Mouse (Mus musculus): ENCODE data around the gene Rfc1.
"Not testable (repeated sequence)": the region's sequence is repeated elsewhere in the genome, so short reads cannot be mapped to it uniquely, and the experiment has no call there.

The Rfc1 gene

DNA sequence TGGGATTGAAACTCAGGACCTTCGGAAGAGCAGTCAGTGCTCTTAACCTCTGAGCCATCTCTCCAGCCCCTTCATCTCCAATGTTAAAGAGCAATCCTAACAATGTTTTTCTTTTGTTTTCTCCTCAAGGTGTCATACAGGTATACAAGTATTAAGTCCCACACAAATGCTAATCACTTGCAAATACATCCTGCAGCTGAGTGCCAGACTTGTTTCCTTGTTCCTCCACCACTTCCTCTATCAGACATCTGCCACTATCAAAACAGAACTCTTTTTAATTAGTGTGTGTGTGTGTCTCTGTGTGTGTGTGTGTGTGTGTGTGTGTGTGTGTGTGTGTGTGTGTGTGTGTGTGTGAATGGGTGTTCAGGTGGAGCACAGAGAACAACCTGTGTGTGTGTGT, 35.8 kb downstream of the Rfc1 start:
- not testable (repeated sequence) for ATAC-seq (ENCODE audit: low TSS enrichment)

DNA sequence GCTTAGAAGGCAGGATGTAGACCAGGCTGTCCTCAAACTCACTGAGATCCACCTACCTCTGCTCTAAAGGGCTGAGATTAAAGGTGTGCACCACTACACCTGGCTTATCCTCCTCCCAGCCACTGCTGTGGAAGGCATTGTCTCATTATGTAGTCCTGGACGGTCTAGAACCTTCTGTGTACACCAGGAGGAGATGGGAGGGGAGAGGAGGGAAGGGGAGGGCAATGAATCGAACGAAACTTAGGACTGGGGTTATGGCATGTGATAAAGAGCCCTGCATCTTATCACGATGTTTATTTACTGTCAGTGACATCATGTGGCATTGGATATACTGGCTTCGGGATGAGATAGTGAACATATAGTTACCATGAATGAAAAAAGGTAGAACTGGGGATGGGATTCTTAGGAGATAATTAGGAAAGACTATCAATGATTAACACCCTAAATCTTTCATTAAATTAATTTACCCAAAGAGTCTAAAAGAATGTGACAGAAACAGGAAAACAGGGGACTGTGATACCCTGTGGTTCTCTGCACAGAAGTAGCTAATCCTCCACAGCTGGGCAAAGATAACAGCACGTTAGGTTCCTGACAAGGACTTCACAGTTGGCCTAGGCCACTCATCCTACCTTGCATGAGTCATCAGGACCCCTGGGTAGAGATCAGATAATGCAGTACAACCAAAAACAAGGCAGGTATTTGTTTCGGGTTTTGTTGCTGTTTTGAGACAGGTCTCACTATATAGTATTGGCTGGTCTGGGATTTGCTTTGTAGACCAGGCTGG, 37.1 kb downstream of the Rfc1 start:
- no peak for ATAC-seq (ENCODE audit: low TSS enrichment)

DNA sequence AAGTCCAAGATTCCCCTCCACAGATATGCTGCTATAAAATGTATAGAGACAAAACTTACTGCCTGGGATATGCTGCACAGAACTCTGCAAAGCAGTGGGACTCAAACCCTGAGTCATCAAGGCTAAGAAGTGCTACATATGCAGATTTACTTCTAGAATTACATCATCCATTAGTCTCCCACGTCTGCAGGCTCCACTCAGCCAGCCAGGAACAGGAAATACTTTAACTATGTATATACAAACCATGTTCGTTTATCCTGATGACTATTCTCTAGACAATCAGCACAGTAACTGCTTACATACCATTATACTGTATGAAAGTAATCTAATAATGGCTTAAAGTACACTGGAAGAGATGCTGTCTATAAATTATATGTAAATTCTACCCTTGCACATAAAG, 41.2 kb downstream of the Rfc1 start:
- ATAC-seq (ENCODE audit: low TSS enrichment) = peak; percentile 91

DNA sequence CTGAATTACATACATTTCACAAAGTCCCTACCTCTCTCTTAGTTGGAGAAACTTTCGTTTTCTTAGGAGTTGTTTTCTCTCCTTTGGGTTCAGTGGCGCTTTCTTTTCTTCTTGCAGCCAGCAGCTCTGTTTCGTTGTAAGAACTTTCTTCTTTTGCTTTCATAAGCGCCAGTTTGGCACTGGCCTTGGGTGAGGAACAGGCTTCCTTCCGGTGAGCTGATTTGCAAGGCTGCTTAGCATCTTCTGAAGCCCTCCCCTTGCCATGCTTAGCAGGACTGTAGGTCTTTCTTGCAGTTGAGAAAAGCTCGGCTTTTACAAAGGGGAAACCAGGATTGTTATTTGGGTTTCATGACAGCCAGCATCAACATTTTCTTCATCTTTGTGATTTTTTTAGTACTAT, 41.8 kb downstream of the Rfc1 start:
- no peak for ATAC-seq (ENCODE audit: low TSS enrichment)

DNA sequence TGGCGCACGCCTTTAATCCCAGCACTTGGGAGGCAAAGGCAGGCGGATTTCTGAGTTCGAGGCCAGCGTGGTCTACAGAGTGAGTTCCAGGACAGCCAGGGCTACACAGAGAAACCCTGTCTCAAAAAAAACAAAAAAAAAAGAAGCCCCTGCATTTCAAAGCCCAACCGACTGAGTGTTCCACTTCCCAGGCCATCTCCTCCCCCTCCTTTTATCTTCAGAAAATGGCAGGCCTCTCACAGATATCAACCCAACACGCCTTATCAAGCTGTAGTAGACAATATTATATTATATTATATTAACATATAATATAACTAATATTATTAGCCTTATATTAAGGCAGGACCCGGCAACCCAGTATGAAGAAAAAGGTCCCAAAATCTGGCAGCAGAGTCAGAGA, 46.5 kb downstream of the Rfc1 start:
- ATAC-seq (ENCODE audit: low TSS enrichment) = not testable (repeated sequence)

DNA sequence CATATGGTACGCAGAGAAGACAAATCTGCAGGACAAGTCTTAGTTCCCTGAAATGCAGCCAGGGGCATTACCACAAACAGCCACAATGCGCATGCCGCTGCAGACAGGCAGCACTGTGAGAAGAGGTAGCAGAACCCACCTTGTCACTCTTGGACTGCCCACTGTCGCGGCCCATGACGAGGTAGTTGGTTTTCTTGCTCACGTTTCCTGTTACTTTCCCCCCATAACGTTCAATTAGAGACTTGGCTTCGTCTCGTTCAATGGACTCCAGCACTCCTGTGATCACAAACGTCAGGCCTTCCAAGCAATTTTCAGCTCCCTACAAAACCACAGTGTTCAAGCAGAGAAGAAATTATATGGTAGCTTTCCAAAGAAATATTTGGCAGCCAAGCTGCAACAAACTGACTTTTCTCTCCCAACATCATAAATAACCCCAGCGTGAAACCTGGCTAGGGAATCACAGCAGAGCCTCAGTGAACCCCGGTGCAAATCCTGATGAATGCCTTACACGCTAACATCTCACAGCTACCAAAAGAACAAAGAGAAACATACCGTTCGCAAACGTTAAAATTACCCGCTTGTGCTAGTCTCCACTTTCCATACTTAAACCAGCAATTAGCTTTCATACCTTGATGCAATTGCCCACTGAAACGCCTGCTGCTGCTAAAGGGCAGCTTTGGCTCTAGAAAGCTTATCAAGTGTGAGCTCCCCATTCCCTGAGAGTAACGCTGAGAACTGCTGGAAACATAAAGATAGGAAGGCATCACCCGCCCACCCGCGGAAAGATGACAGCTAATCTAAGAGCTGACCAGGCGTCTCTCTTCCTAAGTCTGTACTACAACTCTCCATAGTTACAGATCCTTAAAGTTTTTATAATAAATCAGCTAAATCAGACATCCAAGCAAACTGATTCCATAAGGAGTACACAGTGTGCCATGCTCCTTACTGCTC, 47.4 kb downstream of the Rfc1 start:
- ATAC-seq (ENCODE audit: low TSS enrichment) = peak; percentile 44; the same call in 1 of the 2 replicates

DNA sequence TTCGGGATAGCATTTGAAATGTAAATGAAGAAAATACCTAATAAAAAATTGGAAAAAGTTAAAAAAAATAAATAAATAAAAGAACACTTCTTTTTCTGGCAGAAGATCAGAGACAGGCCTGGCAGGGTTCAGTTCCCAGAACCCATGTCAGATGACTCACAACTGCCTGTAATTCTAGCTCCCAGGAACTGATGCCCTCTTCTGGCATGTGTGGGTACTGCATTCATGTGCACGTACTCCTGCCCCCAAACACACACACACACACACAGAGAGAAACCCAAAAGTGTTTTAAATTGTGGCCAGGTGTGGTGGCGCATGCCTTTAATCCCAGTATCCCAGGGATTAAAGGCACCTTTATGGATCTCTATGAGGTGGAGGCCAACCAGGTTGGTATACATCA, 51.3 kb downstream of the Rfc1 start:
- ATAC-seq (ENCODE audit: low TSS enrichment) = no peak

DNA sequence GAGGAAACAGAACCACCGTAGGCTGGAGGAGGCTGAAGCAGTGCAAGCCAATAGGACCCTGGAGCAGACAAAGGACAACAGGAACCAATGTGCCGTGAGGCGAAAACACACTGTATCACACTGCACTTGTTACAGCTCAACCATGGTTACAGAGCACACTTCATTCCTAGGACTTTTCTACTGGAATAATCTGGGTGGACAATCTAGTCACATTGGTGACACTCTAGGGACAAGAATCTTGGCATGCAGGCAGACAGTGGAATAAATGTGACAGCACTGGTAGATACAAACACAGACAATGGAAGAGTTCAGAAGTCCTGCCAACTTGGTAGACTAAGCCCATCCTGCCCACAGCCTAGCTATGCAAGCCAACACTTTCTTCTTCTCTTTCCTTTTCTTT, 54.3 kb downstream of the Rfc1 start:
- ATAC-seq (ENCODE audit: low TSS enrichment) = no peak

DNA sequence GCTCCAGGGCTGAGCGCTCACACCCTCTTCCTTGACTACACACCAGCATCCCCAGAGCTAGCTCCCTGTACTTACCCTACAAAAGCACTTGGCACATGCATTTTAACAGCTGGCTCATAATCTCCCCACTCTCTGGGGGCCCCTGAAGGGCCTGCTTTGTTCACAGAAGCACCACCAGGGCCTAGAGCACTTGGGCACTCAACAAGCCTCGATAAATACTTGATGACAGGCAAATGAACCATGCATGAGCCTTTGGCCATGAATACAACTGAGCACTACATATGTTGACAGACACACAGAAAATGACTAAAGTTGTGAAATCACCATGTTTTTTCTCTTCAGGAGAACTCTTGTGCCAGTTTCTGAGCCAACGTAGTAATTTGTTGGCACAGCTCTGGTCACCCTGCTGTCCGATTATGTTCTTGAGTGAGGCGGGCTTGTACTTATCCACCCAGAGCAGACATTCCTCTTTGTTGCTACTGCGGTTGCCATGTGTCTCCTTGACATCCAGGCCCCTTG, 56.3 kb downstream of the Rfc1 start:
- no peak for ATAC-seq (ENCODE audit: low TSS enrichment)

DNA sequence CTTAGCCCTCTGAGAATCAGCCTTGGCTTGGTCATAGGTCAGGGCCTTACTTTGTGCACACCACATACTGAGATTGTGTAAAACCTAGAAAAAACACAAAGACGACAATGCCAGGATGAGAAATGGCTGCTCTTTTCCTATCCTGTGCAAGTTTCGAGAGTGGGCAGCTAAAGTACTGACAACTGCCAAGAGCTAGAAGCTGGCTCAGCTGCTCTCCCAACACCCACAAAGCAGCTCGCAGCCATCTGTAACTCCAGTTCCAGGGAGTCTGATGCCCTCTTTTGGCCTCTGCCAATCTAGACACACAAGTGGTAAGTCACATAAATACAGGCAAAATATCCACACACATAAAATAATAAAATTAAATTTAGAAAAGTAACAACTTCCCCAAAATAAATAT, 61.5 kb downstream of the Rfc1 start:
- peak; percentile 99 for ATAC-seq (ENCODE audit: low TSS enrichment)

DNA sequence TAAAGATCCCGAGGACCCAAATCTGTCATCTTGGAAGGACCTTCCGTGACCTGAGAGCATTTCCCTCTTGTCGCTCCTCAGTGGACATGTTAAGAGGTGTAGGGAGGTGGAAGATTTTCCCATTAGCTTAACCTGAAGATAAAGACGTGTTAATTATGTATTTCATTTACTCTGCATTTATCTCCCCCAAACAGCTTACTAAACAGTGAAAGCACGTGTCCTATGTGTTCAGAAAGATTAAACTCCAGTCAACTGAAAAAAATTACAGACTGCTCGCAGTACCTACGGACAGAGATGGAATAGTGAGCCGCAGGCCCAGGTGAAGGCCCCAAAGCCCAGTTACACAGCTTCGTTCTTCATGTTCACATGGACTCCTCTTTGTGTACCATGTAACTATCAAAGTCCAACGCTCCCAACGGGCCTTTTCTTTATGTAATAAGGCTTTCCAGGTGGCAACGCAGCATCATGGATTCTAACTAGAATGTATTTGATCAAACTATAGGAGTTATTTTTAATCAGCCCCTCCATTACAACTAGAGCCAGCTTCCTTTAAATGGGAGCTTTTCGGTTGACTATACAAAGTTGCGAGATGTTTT, 77.5 kb downstream of the Rfc1 start:
- ATAC-seq (ENCODE audit: low TSS enrichment) = no peak

DNA sequence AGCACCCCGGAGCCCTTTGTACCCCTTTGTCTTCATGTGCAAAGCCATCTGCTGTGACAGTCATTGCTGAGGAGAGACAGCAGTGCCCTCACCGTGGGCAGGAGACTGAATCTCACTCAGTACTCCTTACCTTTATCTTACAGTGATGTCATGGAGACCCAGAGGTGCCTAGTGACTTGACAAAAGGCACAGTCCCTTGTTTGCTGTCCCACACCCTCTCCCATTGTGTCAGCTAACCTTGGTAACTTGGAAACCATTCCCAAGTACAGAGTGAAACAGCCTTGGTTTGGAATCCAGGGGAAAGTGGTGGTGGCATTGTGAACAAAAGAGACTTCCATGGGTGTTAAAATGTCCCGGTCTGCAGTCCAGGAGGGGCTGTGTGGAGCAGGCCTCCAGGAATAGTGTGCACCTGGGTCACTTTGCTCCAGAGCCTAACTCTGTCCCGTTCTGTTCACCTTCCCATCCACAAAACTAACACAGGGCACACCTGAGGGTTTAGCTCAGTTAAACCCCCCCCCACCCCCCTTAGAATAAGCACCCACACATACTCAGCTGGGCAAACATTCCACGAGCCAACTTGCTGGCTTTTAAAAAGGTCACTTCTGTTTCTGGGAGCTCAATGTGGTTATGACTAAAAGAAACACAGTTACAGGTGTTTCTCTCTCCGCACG, 85.2 kb downstream of the Rfc1 start:
- no peak for ATAC-seq (ENCODE audit: low TSS enrichment)

DNA sequence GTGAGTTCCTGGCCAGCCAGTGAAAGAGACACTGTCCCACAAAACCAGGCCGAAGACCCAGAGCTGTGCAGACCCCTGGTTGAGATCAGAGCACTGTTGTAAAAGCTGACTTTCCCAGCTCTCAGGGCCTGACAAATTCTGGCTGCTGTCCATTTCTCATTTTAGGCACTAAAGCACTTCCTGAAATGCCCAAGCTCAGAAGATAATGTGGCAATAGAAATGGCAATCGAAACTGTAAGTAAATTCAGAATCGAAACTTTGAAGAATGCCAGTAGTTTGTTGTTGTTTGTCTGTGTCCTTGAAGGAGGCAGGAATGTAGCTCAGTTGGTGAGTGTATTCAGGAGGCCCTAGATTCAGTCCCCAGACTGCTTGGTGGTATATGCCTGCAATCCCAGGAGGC, 88.2 kb downstream of the Rfc1 start:
- no peak for ATAC-seq (ENCODE audit: low TSS enrichment)

DNA sequence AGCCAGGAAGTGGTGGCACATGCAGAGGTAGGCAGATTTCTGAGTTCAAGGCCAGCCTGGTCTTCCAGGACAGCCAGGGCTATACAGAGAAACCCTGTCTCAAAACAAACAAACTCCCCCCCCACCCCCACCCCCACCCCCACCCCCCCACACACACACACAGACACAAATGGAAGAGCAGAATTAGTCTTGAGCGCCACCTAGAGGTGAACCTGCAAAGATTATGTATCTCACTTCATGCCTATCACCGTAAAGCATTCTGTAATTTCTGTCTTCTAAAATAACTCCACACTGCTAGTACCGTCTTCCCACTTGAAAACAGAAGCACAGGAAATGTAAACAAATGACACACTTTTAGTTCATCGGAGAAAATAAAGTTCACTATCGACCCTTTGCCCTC, 92.7 kb downstream of the Rfc1 start:
- ATAC-seq (ENCODE audit: low TSS enrichment) = peak; percentile 62

DNA sequence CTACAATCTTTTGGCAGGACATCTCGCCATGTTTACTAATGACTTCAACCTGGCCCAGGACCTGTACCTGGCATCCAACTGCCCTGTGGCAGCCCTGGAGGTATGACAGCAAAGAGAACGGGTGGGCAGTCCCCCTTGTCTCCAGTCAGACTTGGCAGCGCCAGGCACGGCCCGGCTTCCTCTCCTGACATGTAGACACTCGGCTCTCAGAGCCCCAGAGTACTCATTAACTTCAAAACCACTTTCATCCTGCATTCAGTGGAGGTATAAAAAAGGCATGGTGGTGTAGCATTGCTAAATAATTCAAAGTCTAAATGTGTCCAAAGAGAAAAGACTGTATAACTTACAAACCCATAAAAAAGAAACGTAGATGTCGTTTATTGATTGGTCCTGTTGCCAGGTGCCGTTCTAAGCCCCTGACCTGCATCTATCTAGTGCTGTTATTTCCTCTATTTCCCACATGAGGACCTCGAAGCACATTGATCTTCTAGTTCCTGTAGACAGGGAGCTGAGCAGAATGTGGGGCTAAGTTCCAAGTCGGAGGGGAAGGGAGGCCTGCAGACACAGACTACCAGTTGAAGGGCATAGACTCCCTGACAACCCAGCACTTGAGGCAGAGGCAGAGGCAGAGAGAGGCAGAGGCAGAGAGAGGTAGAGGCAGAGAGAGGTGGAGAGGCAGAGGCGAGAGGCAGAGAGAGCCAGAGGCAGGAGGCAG, 104.0 kb downstream of the Rfc1 start:
- ATAC-seq (ENCODE audit: low TSS enrichment) = no peak

DNA sequence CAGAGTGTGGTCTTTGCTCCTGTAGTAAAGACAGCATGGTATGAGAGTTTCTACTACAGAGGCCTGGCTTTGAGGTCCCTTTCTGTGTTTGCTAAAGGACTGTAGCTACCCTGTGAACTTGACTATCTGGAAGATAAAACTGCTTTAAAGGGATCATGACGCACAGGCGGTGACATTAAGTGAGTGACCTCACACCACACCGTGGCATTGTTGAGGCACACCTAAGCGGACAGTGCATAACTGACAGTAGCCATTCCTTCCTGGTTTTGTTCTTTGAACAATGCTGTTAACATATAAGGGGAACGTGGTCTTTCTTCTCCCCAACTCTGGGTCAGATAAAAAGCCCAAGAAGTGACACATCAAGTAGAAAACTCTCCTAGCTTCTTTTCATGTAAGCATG, 111.4 kb downstream of the Rfc1 start:
- ATAC-seq (ENCODE audit: low TSS enrichment) = no peak

DNA sequence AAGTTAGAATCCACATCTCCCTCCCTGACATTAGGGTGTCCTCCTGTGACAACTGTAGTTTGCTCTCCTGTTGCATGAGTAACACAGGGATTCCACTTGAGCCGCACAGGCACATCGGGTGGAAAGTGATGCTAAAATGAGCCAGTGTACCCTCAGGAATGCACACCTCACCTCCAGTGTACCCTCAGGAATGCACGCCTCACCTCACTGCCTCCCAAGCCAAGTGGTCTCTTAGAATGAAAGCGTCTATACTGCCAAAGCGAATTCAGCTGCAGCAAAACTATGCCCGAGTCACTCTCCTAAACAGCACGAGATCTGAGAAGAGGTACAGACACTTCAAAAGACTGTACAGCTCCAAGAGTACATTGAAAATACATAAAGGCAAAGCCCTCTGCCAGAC, 114.4 kb downstream of the Rfc1 start:
- no peak for ATAC-seq (ENCODE audit: low TSS enrichment)

DNA sequence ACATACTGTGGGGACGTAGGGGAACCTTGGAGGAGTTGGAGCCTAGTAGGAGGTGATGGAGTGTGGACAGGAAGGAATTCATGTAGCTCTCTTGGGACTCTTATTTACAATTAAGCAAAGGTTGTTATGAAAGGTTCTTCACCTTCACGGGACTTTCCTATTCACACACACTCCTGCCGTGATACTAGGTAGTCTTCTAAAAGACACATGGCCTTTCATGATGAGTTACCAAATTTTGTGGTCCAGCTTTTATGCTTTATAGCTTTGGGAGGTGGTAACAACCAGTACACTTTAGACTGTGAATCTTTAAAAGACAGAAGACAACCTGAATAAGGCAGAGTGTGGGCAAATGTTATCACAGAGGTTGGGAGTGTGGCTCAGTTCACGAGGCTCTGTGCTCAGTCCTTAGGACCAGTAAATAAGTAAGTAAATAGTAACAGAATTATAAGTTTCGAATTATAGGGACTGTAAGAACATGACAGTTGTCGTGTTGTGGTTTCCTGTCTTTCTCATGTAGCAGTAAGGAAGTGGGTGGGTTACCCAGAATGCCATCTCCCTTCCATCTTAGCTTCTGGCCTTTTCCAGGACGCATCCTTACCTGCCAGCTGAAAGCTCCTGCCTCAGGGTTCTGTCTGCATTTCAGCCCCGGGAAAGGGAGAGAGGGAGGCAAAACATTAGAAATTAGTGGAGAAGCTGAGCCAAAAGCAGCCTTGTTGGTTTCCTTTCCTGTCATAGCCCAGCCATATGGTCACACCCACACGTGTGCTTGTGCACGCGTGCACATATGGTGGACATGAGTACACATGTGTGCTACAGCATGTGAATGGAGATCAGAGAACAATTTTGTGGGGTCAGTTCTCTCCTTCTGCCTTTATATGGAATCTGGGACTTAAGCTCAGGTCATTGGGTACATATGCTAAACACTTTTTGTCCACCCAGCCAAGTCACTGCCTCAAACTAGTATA, 117.9 kb downstream of the Rfc1 start:
- no peak for ATAC-seq (ENCODE audit: low TSS enrichment)

DNA sequence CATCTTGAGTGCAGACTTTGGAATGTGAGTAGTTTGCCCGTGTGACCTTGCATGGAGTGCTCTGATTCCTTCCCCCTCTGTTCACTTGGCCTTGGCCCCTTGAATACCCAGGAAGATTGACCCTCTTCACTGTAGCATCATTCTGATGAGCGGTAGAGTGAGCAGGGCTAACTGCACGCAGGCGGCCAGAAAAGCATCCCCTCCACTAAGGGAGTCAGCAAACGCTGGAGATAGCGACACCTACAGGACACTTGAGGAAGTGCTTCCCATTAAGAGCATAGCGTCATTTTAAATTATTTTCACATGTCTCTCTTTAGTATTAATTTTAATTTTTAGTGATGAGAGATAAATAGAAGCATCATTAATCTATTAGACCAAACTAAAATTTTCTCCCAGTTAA, 122.1 kb downstream of the Rfc1 start:
- ATAC-seq (ENCODE audit: low TSS enrichment) = peak; percentile 82
